Mouse (Mus musculus) forebrain, embryonic 16.5 days (tissue): ENCODE data around the gene Astn2. TPM values are rescaled to one million over a fixed set of nuclear protein-coding genes. Genes with fewer than 3 reads are reported as not detected.

ENCODE experiments used
- ATAC-seq: fragments of 200-750 bp; cut with Nextera tagmentation; 2 replicates; pipeline ENCODE4 v1.8.0; 2017; ENCODE audit warnings: mild to moderate bottlenecking, moderate library complexity
- H3K27ac ChIP-seq: fragments of 300-500 bp; sonication (generic); 2 replicates; pipeline ENCODE4 v1.5.1; 2014; ENCODE audit warnings: low read length, control low read depth
- H3K27me3 ChIP-seq: fragments of 300-500 bp; sonication (generic); replicated peaks from 2 replicates; pipeline ENCODE4 v1.6.1; 2014; ENCODE audit warnings: low read length; ENCODE audit not compliant: control insufficient read depth, insufficient read depth
- H3K36me3 ChIP-seq: fragments of 300-500 bp; sonication (generic); 2 replicates; pipeline ENCODE4 v1.6.1; 2014; ENCODE audit not compliant: control insufficient read depth, insufficient read depth
- H3K4me1 ChIP-seq: fragments of 300-500 bp; sonication (generic); replicated peaks from 2 replicates; pipeline ENCODE4 v1.6.1; 2014; ENCODE audit warnings: low read length; ENCODE audit not compliant: control insufficient read depth, insufficient read depth
- H3K4me2 ChIP-seq: fragments of 300-500 bp; sonication (generic); 2 replicates; pipeline ENCODE4 v1.6.1; 2014; ENCODE audit warnings: mild to moderate bottlenecking, low read length, control low read depth
- H3K4me3 ChIP-seq: fragments of 300-500 bp; sonication (generic); replicated peaks from 2 replicates; pipeline ENCODE4 v1.5.1; 2014; ENCODE audit warnings: mild to moderate bottlenecking, low read length, control low read depth
- H3K9ac ChIP-seq: fragments of 300-500 bp; sonication (generic); replicated peaks from 2 replicates; pipeline ENCODE4 v1.6.1; 2014; ENCODE audit warnings: low read depth, low read length, control low read depth
- H3K9me3 ChIP-seq: fragments of 300-500 bp; sonication (generic); 2 replicates; pipeline ENCODE4 v1.6.1; 2016; ENCODE audit warnings: low read length; ENCODE audit not compliant: control insufficient read depth
- WGBS: fragments of 180-500 bp; shearing (Covaris S2); extraction: QIAGEN DNeasy Blood & Tissue Kit; methylation state at CpG from one replicate; pipeline ENCODE4 v1.1.7; 2014; 5-methylcytosine and 5-hydroxymethylcytosine counted together
- polyA plus RNA-seq: library from polyadenylated mRNA; unstranded; fragments of >200 nt; fragmentation: Nextera tagmentation; extraction: Ambion mirVana; gene quantifications from 2 replicates; pipeline ENCODE4 v1.2.1, GENCODE M21; 2015

Gene Astn2
- polyA plus RNA-seq, 1 experiment from 2014 or later: 1.5 TPM

DNA sequence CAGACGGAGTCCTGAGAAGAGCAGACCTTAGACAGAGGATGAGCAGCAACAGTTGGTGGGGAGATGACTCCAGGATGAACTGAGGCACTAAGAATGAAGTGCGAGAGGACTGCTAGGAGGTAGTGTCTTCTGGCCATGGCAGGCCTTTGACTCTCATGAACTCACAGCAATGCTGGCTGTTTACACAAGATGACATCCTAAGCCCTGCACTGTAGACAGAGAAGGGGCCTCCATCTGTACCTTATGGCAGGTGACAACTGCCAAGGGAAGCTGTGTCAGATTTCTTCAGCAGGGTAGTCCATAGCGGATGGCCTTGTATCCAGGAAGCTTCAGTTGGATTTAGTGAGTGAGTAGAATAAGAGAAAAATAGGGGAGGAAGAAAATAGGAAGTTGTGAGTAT lies 572.5 kb downstream of the Astn2 start:
- Histone ChIP-seq H3K4me3 (no peak overlapping the region), H3K9ac (no peak overlapping the region), H3K4me2 (no peak overlapping the region), H3K9me3 (no peaks in the 10 kb centered on the region), H3K4me1 (no peaks in the 10 kb centered on the region), H3K27me3 (no peaks in the 10 kb centered on the region), H3K36me3 (no peaks in the 10 kb centered on the region), H3K27ac (no peak overlapping the region)
- ATAC-seq: no peak
- 93% methylated on average over 3 of the region's 3 CpGs for WGBS

DNA sequence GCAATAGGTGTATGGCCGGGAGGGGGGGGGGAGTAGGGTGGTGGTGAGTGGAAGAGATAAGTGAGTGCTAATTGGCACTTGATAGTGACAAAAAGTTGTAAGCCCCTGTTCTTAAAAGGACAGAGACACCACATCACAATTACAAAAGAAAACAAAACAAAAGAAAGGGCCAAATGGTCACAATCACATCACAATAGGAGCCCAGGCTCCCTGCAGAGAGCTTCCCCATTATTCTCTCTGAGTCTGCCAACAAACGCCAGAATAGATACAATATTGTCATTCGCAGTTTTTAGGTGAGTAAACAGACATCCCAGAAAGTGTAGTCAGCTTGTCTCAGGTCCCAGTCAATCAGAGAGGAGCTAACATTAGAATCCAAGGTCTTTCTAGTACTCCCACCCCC lies 573.9 kb downstream of the Astn2 start:
- H3K4me1 ChIP-seq: no peaks in the 10 kb centered on the region
- no peak for ATAC-seq
- no peak overlapping the region for H3K27ac ChIP-seq
- 4% methylated on average over 3 of the region's 3 CpGs for WGBS
- H3K9me3 ChIP-seq: no peaks in the 10 kb centered on the region
- no peak overlapping the region for H3K4me2 ChIP-seq
- H3K9ac ChIP-seq: no peak overlapping the region
- no peaks in the 10 kb centered on the region for H3K36me3 ChIP-seq
- H3K27me3 ChIP-seq: no peaks in the 10 kb centered on the region
- no peak overlapping the region for H3K4me3 ChIP-seq

DNA sequence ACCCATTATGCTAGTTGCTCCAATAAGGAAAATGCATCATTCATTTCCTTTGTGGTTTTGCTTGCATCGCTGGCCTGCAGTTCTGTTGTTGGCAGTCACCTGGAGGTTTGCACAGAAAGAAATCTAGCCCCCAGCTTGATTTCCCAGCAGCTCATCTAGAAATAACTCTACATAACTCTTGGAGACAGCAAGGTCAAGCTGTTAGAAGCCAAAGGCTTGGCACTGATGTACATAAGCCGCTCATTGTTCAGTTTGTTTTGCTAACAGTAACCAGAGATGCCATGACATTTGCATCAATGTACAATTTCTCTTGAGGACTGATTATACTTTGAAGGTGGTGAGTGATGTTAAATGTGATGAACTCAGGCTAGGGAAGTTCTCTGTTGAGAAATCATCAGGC lies 583.3 kb downstream of the Astn2 start:
- no peak for ATAC-seq
- WGBS: 87% methylated on average over 2 of the region's 2 CpGs

DNA sequence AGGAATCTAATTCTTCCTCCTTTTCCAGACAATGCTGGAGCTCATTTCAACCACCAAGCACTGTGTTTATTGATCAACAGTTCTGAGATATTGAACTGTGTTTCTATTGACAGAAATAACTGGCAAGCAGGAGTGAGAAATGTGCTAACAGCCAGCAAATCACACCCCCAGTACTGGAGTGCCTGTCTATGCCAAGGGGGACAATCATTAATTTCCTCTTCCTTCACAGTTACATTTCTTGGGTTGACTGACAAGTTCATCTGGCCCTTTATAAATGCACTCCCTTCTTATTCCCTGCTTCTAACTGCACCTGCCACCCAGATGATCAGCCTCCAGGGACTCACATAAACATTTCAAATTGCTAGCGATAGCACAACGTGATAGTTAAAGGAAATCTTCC lies 584.2 kb downstream of the Astn2 start:
- WGBS: 36% methylated on average over 2 of the region's 2 CpGs
- peak; percentile 76 for ATAC-seq
- Histone ChIP-seq H3K27ac (no peak overlapping the region), H3K27me3 (no peaks in the 10 kb centered on the region), H3K36me3 (no peaks in the 10 kb centered on the region), H3K4me1 (peaks cover 9% of the 10 kb centered on the region), H3K9ac (no peak overlapping the region), H3K9me3 (no peaks in the 10 kb centered on the region), H3K4me2 (no peak overlapping the region), H3K4me3 (no peak overlapping the region)

More for the DNA sequence above, 583.3 kb downstream of the Astn2 start:
- Histone ChIP-seq H3K36me3 (no peaks in the 10 kb centered on the region), H3K4me3 (no peak overlapping the region), H3K4me1 (peaks cover 9% of the 10 kb centered on the region), H3K4me2 (no peak overlapping the region), H3K9me3 (no peaks in the 10 kb centered on the region), H3K27me3 (no peaks in the 10 kb centered on the region), H3K9ac (no peak overlapping the region), H3K27ac (no peak overlapping the region)

DNA sequence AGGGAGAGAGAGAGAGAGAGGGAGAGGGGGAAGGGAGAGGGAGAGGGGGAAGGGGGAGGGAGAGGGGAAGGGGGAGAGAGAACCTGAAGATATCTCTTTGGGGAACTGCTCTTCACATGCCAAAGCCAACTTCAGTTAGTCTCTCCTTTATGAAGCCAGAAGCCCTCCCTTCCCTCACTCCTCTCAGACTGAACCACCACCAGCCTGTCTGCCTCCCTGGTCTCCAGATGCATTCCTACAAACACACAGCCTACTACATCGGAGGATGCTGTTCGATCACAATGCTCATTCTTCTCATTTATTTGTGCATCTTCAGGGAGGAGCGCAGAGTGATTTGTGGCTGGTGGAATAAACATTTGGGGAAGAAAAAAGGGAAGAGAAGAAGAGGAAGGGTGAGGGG lies 584.6 kb downstream of the Astn2 start:
- H3K4me3 ChIP-seq: no peak overlapping the region
- H3K9ac ChIP-seq: no peak overlapping the region
- 47% methylated on average over 3 of the region's 3 CpGs for WGBS
- H3K4me2 ChIP-seq: no peak overlapping the region
- H3K27ac ChIP-seq: no peak overlapping the region
- no peaks in the 10 kb centered on the region for H3K36me3 ChIP-seq
- peaks cover 9% of the 10 kb centered on the region for H3K4me1 ChIP-seq
- no peaks in the 10 kb centered on the region for H3K9me3 ChIP-seq
- no peaks in the 10 kb centered on the region for H3K27me3 ChIP-seq
- ATAC-seq: peak; percentile 58

DNA sequence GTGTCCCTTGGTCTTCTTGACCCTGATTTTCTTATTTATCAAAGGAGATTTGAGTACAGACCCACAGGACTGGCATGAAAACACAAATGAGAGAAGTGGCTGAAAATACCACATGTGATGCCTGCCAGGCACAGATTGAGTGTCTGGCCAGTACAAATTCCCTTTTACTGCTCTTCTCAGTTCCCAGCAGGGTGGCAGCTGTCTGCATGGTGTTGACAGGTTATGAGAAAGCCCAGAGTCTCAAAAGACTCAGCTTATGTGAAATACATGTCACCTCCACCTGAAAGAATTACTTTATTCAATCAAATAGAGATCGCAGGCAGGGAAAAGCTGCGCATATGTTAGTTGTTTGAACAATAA lies 590.3 kb downstream of the Astn2 start:
- Histone ChIP-seq H3K4me3 (no peak overlapping the region), H3K4me1 (no peaks in the 10 kb centered on the region), H3K27me3 (no peaks in the 10 kb centered on the region), H3K9me3 (no peaks in the 10 kb centered on the region), H3K9ac (no peak overlapping the region), H3K27ac (no peak overlapping the region), H3K4me2 (no peak overlapping the region), H3K36me3 (no peaks in the 10 kb centered on the region)
- ATAC-seq: peak; percentile 61
- 78% methylated on average over 2 of the region's 2 CpGs for WGBS

DNA sequence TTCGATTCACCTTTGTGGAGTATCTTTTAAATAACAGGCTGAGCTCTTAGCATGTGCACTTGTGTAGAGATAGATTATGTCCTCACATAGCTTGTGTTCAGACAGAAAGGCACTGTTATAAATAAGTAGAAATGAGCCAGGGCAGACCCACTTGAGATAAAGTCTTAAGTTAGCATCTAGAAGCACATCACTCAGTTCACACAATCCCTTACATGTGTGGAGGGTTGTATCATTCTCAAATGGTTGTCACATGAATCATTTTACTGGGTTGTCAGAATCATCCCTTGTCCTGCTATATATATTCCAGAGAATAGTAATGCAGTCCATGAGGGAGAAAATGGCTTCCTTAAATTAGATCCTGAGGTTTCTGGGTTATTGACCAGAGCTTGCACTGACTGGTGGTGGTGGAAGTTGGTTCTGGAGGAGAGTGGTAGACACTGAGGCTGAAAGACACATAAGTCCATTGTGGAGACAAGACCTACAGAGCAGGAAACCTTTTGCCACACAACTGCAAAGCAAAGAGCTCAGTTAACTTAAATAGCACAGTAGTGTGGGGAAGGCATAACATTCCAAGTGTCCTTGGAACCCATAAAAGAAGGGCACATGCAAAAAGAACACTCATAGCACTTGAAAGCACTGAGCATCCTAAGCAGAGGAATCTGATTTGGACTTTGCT lies 590.8 kb downstream of the Astn2 start:
- Histone ChIP-seq H3K4me3 (no peak overlapping the region), H3K9ac (no peak overlapping the region), H3K9me3 (no peaks in the 10 kb centered on the region), H3K27me3 (no peaks in the 10 kb centered on the region), H3K36me3 (no peaks in the 10 kb centered on the region), H3K4me2 (no peak overlapping the region), H3K27ac (no peak overlapping the region), H3K4me1 (no peaks in the 10 kb centered on the region)
- ATAC-seq: no peak
- WGBS: 84% methylated on average over 1 of the region's 1 CpGs

DNA sequence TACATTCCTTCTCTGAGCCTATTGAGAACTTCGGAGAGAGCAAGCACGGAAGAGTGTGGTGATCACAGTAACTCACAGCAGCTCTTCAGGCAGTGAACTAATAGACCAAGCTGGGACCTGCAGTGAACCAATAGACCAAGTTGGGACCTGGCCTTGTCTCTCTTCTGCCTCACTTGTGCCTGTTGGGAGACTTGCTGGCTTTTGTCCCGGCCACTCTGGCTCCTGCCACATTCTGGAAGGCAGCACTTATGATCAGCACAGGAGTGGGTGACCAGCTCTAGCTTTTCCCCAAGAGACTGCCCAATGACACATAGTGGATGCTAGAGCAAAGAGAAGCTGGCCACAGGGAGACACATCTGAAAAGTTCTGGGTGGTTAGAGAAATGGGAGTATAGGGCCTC lies 597.1 kb downstream of the Astn2 start:
- H3K4me1 ChIP-seq: no peaks in the 10 kb centered on the region; the same call in 1 of the 2 replicates
- H3K27me3 ChIP-seq: no peaks in the 10 kb centered on the region
- no peaks in the 10 kb centered on the region for H3K9me3 ChIP-seq
- no peak overlapping the region for H3K4me3 ChIP-seq
- no peak overlapping the region for H3K27ac ChIP-seq
- WGBS: 83% methylated on average over 3 of the region's 3 CpGs
- H3K9ac ChIP-seq: no peak overlapping the region
- ATAC-seq: no peak
- no peak overlapping the region for H3K4me2 ChIP-seq
- no peaks in the 10 kb centered on the region for H3K36me3 ChIP-seq

DNA sequence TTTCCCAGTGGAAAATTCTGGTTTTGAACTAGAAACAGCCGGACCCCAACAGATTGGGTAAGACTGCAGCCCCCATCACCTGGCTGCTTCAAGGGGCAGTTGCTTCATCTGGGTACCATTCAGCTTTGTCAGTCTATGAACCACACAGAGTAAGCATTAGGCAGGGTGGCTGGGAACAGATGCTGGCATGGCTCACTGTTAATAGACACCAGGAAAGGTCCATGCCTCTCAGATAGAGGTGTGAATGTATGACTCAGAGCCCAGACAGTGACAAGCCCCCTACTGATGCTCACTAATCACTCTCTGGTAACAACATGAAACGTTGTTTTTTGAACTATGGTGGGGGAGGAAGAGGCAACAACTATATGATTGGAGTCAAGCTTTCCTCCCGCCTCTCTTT lies 603.2 kb downstream of the Astn2 start:
- Histone ChIP-seq H3K36me3 (no peaks in the 10 kb centered on the region), H3K9me3 (no peaks in the 10 kb centered on the region), H3K27ac (no peak overlapping the region), H3K9ac (no peak overlapping the region), H3K4me1 (no peaks in the 10 kb centered on the region; the same call in 1 of the 2 replicates), H3K27me3 (no peaks in the 10 kb centered on the region), H3K4me3 (no peak overlapping the region), H3K4me2 (no peak overlapping the region)
- WGBS: 65% methylated on average over 3 of the region's 3 CpGs
- peak; percentile 62 for ATAC-seq

DNA sequence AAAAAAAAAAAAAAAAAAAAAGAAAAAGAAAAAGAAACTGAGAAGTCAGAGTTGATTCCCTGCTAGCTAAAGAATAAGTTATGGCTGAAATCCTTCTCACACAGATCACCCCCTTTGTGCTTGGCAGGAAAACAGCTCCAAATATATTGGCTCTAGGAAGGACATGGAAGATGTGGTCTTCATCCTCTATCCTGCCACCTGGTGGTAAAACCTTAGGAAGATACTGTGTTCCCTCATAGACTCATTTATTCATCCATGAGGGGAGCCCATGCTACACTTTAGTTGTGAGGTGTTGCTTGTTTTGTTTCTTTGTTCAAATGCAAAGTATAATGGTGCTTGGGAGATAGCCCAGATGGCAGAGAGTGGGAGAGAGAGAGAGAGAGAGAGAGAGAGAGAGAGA lies 613.4 kb downstream of the Astn2 start:
- no peak for ATAC-seq
- no peak overlapping the region for H3K27ac ChIP-seq
- no peaks in the 10 kb centered on the region for H3K36me3 ChIP-seq
- H3K4me1 ChIP-seq: no peaks in the 10 kb centered on the region
- H3K4me2 ChIP-seq: no peak overlapping the region
- no peak overlapping the region for H3K4me3 ChIP-seq
- no peaks in the 10 kb centered on the region for H3K9me3 ChIP-seq
- no peaks in the 10 kb centered on the region for H3K27me3 ChIP-seq
- no peak overlapping the region for H3K9ac ChIP-seq
